Mouse (Mus musculus) erythroblast, embryonic 14.5 days (primary cell): ENCODE results near the gene Pih1d3. TPM values are rescaled to one million over a fixed set of nuclear protein-coding genes. Genes with fewer than 3 reads are reported as not detected.

ENCODE experiments used
- H3K27me3 ChIP-seq: 2 replicates; pipeline ENCODE4 v1.6.1; 2012; ENCODE audit warnings: inconsistent platforms; ENCODE audit not compliant: control insufficient read depth
- H3K36me3 ChIP-seq: 2 replicates; pipeline ENCODE4 v1.6.1; 2012; ENCODE audit warnings: mild to moderate bottlenecking, inconsistent platforms; ENCODE audit not compliant: control insufficient read depth
- H3K4me1 ChIP-seq: 2 replicates; pipeline ENCODE4 v1.6.1; 2012; ENCODE audit warnings: inconsistent platforms; ENCODE audit not compliant: control insufficient read depth
- H3K4me3 ChIP-seq: replicated peaks from 2 replicates; pipeline ENCODE3; 2012; ENCODE audit warnings: moderate library complexity, mild to moderate bottlenecking, inconsistent platforms
- H3K9me3 ChIP-seq: 2 replicates; pipeline ENCODE4 v1.6.1; 2012; ENCODE audit warnings: low read length, inconsistent platforms, mixed read lengths; ENCODE audit not compliant: control insufficient read depth
- GATA1 ChIP-seq: IDR thresholded peaks from 2 replicates; pipeline ENCODE4 v1.6.1; 2012; ENCODE audit warnings: low read length, inconsistent platforms, mixed read lengths
- TAL1 ChIP-seq: IDR thresholded peaks from 3 replicates; pipeline ENCODE4 v1.6.1; 2012; ENCODE audit warnings: low read length, inconsistent platforms, mixed read lengths
- polyA plus RNA-seq: library from polyadenylated mRNA; stranded (reverse); fragments of >175 nt; gene quantifications from 2 replicates; pipeline ENCODE4 v1.2.3, GENCODE M21; 2012

Pih1d3 gene
- not detected in 2 replicates for polyA plus RNA-seq

DNA sequence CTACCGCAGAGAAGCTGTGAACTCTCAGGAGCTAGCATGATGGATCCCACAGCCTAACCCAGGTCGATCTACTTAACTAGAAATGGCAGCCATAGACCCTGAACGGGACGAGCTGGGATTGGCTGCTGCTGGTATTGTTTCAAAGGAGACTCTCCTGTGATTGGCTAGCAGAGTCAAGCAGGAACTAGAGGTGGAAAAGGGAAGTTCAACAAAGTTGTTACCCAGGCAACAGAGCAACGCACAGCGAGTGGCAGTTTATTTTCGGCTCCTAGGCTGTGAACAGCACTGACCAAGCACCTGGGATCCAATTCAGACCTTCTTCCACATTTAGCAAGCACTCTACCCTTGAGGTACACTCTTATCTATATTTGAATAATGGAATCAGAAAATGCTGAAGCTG, at the start of gene Pih1d3, which contains the start of gene 4931428L18Rik:
Gene Pih1d3 (plus strand): TSS at position 275 of the 400 bp plus-strand sequence.
Gene 4931428L18Rik (minus strand): TSS at position 121 of the 400 bp plus-strand sequence.
- H3K4me3 ChIP-seq = no peak within 1 kb of the TSS

GRCm38 (mm10) chr1:31175401-31175800, 47.2 kb upstream of the Pih1d3 start:
- H3K27me3 ChIP-seq = no peaks in the 10 kb centered on the region
- no peaks in the 10 kb centered on the region for H3K9me3 ChIP-seq
- H3K4me3 ChIP-seq = no peak overlapping the region
- H3K36me3 ChIP-seq = no peaks in the 10 kb centered on the region
- no peaks in the 10 kb centered on the region for H3K4me1 ChIP-seq
- TF ChIP-seq GATA1 (no peak), TAL1 (no peak)

More for the DNA sequence above, at the start of gene Pih1d3, which contains the start of gene 4931428L18Rik:
- Histone ChIP-seq H3K4me1 (no peaks in the 10 kb centered on the region), H3K36me3 (no peaks in the 10 kb centered on the region), H3K27me3 (no peaks in the 10 kb centered on the region), H3K9me3 (peaks cover 17% of the 10 kb centered on the region)
- TF ChIP-seq TAL1 = no peak

- Histone ChIP-seq H3K9me3 (no peaks in the 10 kb centered on the region), H3K36me3 (no peaks in the 10 kb centered on the region), H3K27me3 (no peaks in the 10 kb centered on the region), H3K4me3 (no peak within 1 kb of the TSS), H3K4me1 (no peaks in the 10 kb centered on the region)
- TF ChIP-seq GATA1 = no peak
- TF ChIP-seq TAL1 = no peak
These were observed 46.5 kb upstream of the Pih1d3 start, which contains the start of gene Lgsn for GRCm38 (mm10) chr1:31176101-31176500. Gene Lgsn (plus strand): TSS chr1:31176401.

GRCm38 (mm10) chr1:31178264-31178663, 44.4 kb upstream of the Pih1d3 start:
- H3K27me3 ChIP-seq = no peaks in the 10 kb centered on the region
- H3K36me3 ChIP-seq = no peaks in the 10 kb centered on the region
- H3K4me1 ChIP-seq = no peaks in the 10 kb centered on the region
- H3K4me3 ChIP-seq = no peak overlapping the region
- H3K9me3 ChIP-seq = no peaks in the 10 kb centered on the region
- no peak for TF ChIP-seq TAL1
- no peak for TF ChIP-seq GATA1

GRCm38 (mm10) chr1:31190237-31190866, 32.3 kb upstream of the Pih1d3 start:
- peaks cover 2% of the 10 kb centered on the region; the same call in 1 of the 2 replicates for H3K9me3 ChIP-seq
- H3K4me3 ChIP-seq = no peak overlapping the region
- TF ChIP-seq TAL1 = no peak
- no peak for TF ChIP-seq GATA1
- H3K4me1 ChIP-seq = no peaks in the 10 kb centered on the region
- H3K27me3 ChIP-seq = no peaks in the 10 kb centered on the region
- no peaks in the 10 kb centered on the region for H3K36me3 ChIP-seq

DNA sequence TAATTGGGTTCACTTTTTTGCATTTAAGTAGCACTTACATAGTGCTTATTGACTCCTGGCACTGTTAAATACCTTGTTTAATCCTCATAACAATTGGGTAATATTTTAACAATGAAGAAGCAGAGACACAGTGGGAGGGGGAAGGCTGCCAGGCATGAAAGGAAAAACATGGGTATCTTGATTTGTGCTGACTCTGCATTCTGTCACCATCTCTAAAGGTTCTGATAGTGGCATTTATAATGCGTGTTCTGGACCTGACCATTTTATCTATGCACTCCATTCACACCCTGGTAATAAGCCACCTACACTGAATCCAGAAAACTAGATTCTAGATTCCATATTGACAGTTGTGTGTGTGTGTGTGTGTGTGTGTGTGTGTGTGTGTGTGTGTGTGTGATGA, 27.0 kb upstream of the Pih1d3 start:
- no peaks in the 10 kb centered on the region for H3K27me3 ChIP-seq
- H3K4me3 ChIP-seq = no peak overlapping the region
- H3K4me1 ChIP-seq = no peaks in the 10 kb centered on the region
- TF ChIP-seq GATA1 = no peak
- TF ChIP-seq TAL1 = no peak
- H3K9me3 ChIP-seq = 0 out of 2 replicates have a peak, but pooled peaks cover 2% of the 10 kb centered on the region
- no peaks in the 10 kb centered on the region for H3K36me3 ChIP-seq

- no peak for TF ChIP-seq GATA1
- no peak for TF ChIP-seq TAL1
- Histone ChIP-seq H3K4me3 (no peak overlapping the region), H3K27me3 (no peaks in the 10 kb centered on the region), H3K36me3 (no peaks in the 10 kb centered on the region), H3K9me3 (0 out of 2 replicates have a peak, but pooled peaks cover 2% of the 10 kb centered on the region), H3K4me1 (no peaks in the 10 kb centered on the region)
These were observed 25.7 kb upstream of the Pih1d3 start for GRCm38 (mm10) chr1:31196959-31197358.

GRCm38 (mm10) chr1:31203771-31204170, 18.9 kb upstream of the Pih1d3 start:
- Histone ChIP-seq H3K36me3 (no peaks in the 10 kb centered on the region), H3K27me3 (no peaks in the 10 kb centered on the region), H3K4me3 (no peak overlapping the region), H3K4me1 (no peaks in the 10 kb centered on the region), H3K9me3 (peaks cover 9% of the 10 kb centered on the region)
- TF ChIP-seq GATA1 = no peak
- TF ChIP-seq TAL1 = no peak

- Histone ChIP-seq H3K27me3 (no peaks in the 10 kb centered on the region), H3K4me3 (no peak overlapping the region), H3K4me1 (no peaks in the 10 kb centered on the region), H3K9me3 (peaks cover 9% of the 10 kb centered on the region), H3K36me3 (no peaks in the 10 kb centered on the region)
- TF ChIP-seq GATA1 = no peak
These were observed 17.3 kb upstream of the Pih1d3 start for GRCm38 (mm10) chr1:31205346-31205745.

DNA sequence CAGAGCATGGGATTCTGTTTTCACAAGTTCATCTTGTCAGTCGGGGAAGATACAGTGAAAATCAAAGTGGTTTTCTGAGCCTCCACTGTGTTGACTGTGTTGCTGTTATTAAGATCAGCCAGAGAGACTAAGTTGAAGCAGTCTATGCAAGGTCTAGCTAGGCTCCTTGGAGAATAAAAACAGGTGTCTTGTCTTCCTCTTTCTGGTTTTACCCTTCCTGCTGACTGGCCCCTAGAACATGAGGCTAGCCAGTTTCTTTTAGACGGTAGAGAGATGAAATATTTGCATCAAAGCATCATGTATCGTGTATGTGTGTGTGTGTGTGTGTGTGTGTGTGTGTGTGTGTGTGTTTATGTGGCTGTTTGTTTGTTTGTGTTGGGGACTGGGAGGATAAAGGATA, 16.9 kb upstream of the Pih1d3 start:
- Histone ChIP-seq H3K4me1 (no peaks in the 10 kb centered on the region), H3K9me3 (peaks cover 9% of the 10 kb centered on the region), H3K4me3 (no peak overlapping the region), H3K36me3 (no peaks in the 10 kb centered on the region), H3K27me3 (no peaks in the 10 kb centered on the region)
- TF ChIP-seq GATA1 (no peak), TAL1 (no peak)
